Mouse (Mus musculus): ENCODE measurements around the gene Slc9a9. TPM values are rescaled to one million over a fixed set of nuclear protein-coding genes. Genes with fewer than 3 reads are reported as not detected.
A peak's percentile ranks its signal among the peaks of the same experiment; 100 is the strongest.

Slc9a9 gene
- total and polyA plus RNA-seq, 2 experiments from 2014 or later = 6.0 to 6.7 TPM

GRCm38 (mm10) chr9:94869023-94869799 lies 199.5 kb downstream of the Slc9a9 start:
- Histone ChIP-seq H3K4me1 (ENCODE audit: insufficient read depth, low read length) (no peaks in the 10 kb centered on the region), H3K36me3 (ENCODE audit: insufficient read depth, low read length) (no peaks in the 10 kb centered on the region), H3K4me3 (ENCODE audit: low read depth, low read length) (no peak overlapping the region), H3K27me3 (ENCODE audit: insufficient read depth, low read length) (no peaks in the 10 kb centered on the region), H3K9ac (replicated peaks; ENCODE audit: low read length, poor library complexity, severe bottlenecking) (no peak overlapping the region), H3K9me3 (ENCODE audit: low read length) (no peaks in the 10 kb centered on the region), H3K4me2 (ENCODE audit: low read depth, low read length, poor library complexity, severe bottlenecking) (no peak overlapping the region), H3K27ac (ENCODE audit: low read depth, low read length) (no peak overlapping the region)
- DNase-seq (ENCODE audit: low spot score) (no peak), ATAC-seq (ENCODE audit: low FRiP score) (no peak)
- WGBS = 72% methylated on average over 4 of the region's 4 CpGs
- 0 out of 2 replicates have a peak, but pooled peaks have one; percentile 13 for TF ChIP-seq CTCF (IDR thresholded peaks at IDR 0.05)

- Histone ChIP-seq H3K4me1 (ENCODE audit: insufficient read depth, low read length) (no peaks in the 10 kb centered on the region), H3K4me2 (ENCODE audit: low read depth, low read length, poor library complexity, severe bottlenecking) (no peak overlapping the region), H3K27ac (ENCODE audit: low read depth, low read length) (no peak overlapping the region), H3K9ac (replicated peaks; ENCODE audit: low read length, poor library complexity, severe bottlenecking) (no peak overlapping the region), H3K9me3 (ENCODE audit: low read length) (no peaks in the 10 kb centered on the region), H3K36me3 (ENCODE audit: insufficient read depth, low read length) (no peaks in the 10 kb centered on the region), H3K4me3 (ENCODE audit: low read depth, low read length) (no peak overlapping the region), H3K27me3 (ENCODE audit: insufficient read depth, low read length) (no peaks in the 10 kb centered on the region)
- ATAC-seq (ENCODE audit: low FRiP score) = no peak
- no peak for DNase-seq (ENCODE audit: low spot score)
- 96% methylated on average over 3 of the region's 3 CpGs for WGBS
- no peak for TF ChIP-seq CTCF (IDR thresholded peaks at IDR 0.05)
Observed at GRCm38 (mm10) chr9:94882517-94882916, 212.8 kb downstream of the Slc9a9 start.

GRCm38 (mm10) chr9:94883435-94883834 lies 213.7 kb downstream of the Slc9a9 start:
- 88% methylated on average over 5 of the region's 5 CpGs for WGBS

GRCm38 (mm10) chr9:94885151-94885550 lies 215.4 kb downstream of the Slc9a9 start:
- Histone ChIP-seq H3K9me3 (ENCODE audit: low read length) (no peaks in the 10 kb centered on the region), H3K27me3 (ENCODE audit: insufficient read depth, low read length) (no peaks in the 10 kb centered on the region), H3K27ac (ENCODE audit: low read depth, low read length) (no peak overlapping the region), H3K4me2 (ENCODE audit: low read depth, low read length, poor library complexity, severe bottlenecking) (no peak overlapping the region), H3K36me3 (ENCODE audit: insufficient read depth, low read length) (no peaks in the 10 kb centered on the region), H3K4me3 (ENCODE audit: low read depth, low read length) (no peak overlapping the region), H3K4me1 (ENCODE audit: insufficient read depth, low read length) (no peaks in the 10 kb centered on the region), H3K9ac (replicated peaks; ENCODE audit: low read length, poor library complexity, severe bottlenecking) (no peak overlapping the region)
- DNase-seq (ENCODE audit: low spot score) (no peak), ATAC-seq (ENCODE audit: low FRiP score) (no peak)
- TF ChIP-seq CTCF (IDR thresholded peaks at IDR 0.05) = no peak
- 68% methylated on average over 1 of the region's 1 CpGs for WGBS

More at GRCm38 (mm10) chr9:94883435-94883834, 213.7 kb downstream of the Slc9a9 start:
- Histone ChIP-seq H3K4me3 (ENCODE audit: low read depth, low read length) (no peak overlapping the region), H3K4me2 (ENCODE audit: low read depth, low read length, poor library complexity, severe bottlenecking) (no peak overlapping the region), H3K9me3 (ENCODE audit: low read length) (no peaks in the 10 kb centered on the region), H3K27me3 (ENCODE audit: insufficient read depth, low read length) (no peaks in the 10 kb centered on the region), H3K36me3 (ENCODE audit: insufficient read depth, low read length) (no peaks in the 10 kb centered on the region), H3K27ac (ENCODE audit: low read depth, low read length) (no peak overlapping the region), H3K9ac (replicated peaks; ENCODE audit: low read length, poor library complexity, severe bottlenecking) (no peak overlapping the region), H3K4me1 (ENCODE audit: insufficient read depth, low read length) (no peaks in the 10 kb centered on the region)
- ATAC-seq (ENCODE audit: low FRiP score) (no peak), DNase-seq (ENCODE audit: low spot score) (no peak)
- TF ChIP-seq CTCF (IDR thresholded peaks at IDR 0.05) = no peak

GRCm38 (mm10) chr9:94889647-94890046 lies 219.9 kb downstream of the Slc9a9 start:
- no peak overlapping the region for H3K9ac ChIP-seq (replicated peaks; ENCODE audit: low read length, poor library complexity, severe bottlenecking)
- H3K27me3 ChIP-seq (ENCODE audit: insufficient read depth, low read length) = no peaks in the 10 kb centered on the region
- H3K4me2 ChIP-seq (ENCODE audit: low read depth, low read length, poor library complexity, severe bottlenecking) = no peak overlapping the region
- H3K4me1 ChIP-seq (ENCODE audit: insufficient read depth, low read length) = no peaks in the 10 kb centered on the region
- H3K4me3 ChIP-seq (ENCODE audit: low read depth, low read length) = no peak overlapping the region
- no peaks in the 10 kb centered on the region for H3K9me3 ChIP-seq (ENCODE audit: low read length)
- no peaks in the 10 kb centered on the region for H3K36me3 ChIP-seq (ENCODE audit: insufficient read depth, low read length)
- no peak for ATAC-seq (ENCODE audit: low FRiP score)
- H3K27ac ChIP-seq (ENCODE audit: low read depth, low read length) = no peak overlapping the region
- DNase-seq (ENCODE audit: low spot score) = no peak
- TF ChIP-seq CTCF (IDR thresholded peaks at IDR 0.05) = no peak

GRCm38 (mm10) chr9:94895882-94896281 lies 226.2 kb downstream of the Slc9a9 start:
- Histone ChIP-seq H3K9ac (replicated peaks; ENCODE audit: low read length, poor library complexity, severe bottlenecking) (no peak overlapping the region), H3K36me3 (ENCODE audit: insufficient read depth, low read length) (no peaks in the 10 kb centered on the region), H3K4me2 (ENCODE audit: low read depth, low read length, poor library complexity, severe bottlenecking) (no peak overlapping the region), H3K4me1 (ENCODE audit: insufficient read depth, low read length) (no peaks in the 10 kb centered on the region), H3K4me3 (ENCODE audit: low read depth, low read length) (no peak overlapping the region), H3K27me3 (ENCODE audit: insufficient read depth, low read length) (no peaks in the 10 kb centered on the region), H3K27ac (ENCODE audit: low read depth, low read length) (no peak overlapping the region), H3K9me3 (ENCODE audit: low read length) (no peaks in the 10 kb centered on the region; the same call in 1 of the 2 replicates)
- 81% methylated on average over 5 of the region's 5 CpGs for WGBS
- ATAC-seq (ENCODE audit: low FRiP score) (no peak), DNase-seq (ENCODE audit: low spot score) (no peak)
- no peak for TF ChIP-seq CTCF (IDR thresholded peaks at IDR 0.05)
